Mouse (Mus musculus) lung, postnatal 0 days (tissue): Measurements from ENCODE around the gene Id1.

ENCODE experiments used
- CTCF ChIP-seq: IDR thresholded peaks from 2 replicates; pipeline ENCODE4 v1.5.1; 2016; ENCODE audit warnings: antibody characterized with exemption, mild to moderate bottlenecking
- EP300 ChIP-seq: IDR thresholded peaks from 2 replicates; pipeline ENCODE4 v1.6.1; 2016; ENCODE audit warnings: antibody characterized with exemption, mild to moderate bottlenecking, control low read depth

DNA sequence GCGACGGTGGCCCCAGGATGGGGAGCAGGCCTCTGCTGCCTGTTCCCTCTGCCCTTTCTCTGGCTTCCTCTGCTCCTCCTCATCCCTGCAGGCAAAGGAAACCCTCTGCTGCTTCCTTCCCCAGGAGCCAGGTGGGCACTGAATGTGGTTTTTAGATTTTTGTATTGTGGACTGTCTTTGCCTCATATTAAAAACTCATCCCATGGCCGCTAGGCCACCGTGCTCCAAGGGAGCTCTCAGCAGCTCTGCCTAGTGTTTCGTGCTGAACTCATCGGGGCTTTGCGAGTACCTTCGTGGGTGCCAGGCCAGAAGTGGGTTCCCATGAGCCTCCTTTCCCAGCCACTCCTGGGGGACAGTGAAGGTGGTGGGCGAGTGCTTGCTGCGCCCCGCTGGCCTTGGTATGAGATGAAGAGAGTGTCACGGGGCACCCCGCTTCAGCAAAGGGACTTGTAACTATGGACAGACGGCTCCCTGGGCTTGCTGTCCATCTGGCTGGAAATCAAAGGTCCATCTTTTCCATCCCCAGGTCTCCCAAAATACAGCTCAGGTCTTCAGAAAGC is 31.2 kb upstream of the Id1 start:
- TF ChIP-seq EP300 (no peak), CTCF (no peak)
